Comparison of ENCODE assay signal across 13 mouse cellular contexts in the genomic region with DNA sequence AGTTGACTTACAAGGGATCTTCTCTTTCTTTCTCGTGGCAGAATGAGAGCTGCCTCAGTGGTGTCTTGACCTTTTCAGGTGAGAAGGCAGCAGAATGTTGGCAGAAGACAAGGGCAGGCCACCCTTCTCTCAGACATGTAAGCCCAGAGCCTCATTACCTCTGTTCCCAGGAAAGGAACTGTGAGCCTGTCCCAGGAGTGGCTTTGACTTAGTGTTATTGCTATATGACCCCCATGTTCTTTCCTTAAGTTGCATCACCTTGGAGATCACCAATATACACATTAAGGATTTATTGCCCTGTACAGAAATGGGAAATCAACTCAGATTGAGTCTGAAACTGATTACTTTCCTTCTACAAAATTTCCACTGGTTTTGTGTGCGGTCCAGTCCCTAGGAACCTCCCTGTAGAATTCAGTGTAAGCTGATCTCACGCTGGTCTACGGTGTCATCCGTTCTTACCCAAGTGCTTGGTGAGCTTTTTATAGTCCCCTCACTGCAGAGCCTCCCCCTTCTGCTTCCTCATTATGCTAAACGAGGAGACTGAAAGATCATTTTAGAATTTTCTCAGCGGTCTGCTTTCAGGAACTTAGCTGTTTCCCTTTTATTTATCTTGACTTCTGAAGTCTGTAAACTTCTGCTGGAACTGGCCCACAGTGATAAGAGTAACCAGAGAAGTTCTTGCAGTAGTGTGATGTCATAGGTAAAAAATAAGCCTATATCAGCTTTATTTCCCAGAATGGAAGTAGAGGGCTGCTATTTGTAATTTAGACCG.
DNase-seq lines count a peak whose midpoint lies in the region; ATAC-seq and TF ChIP-seq lines count a peak whose summit lies in the region.
"Had no signal": no experiment of that assay in that cellular context is flagged by ENCODE, and none has a peak within 500 bp of the region (broad histone marks: within the 10 kb centered on the region; RNA-seq: fewer than 3 reads in every experiment).

No protein-coding gene starts in this region.

- peaks cover 2% of the 10 kb centered on the region; the same call in 1 of the 2 replicates for H3K4me1 ChIP-seq in liver, adult 2 months (ENCODE audit: control insufficient read depth, insufficient read depth, low read length)
- H3K4me1 ChIP-seq in heart, postnatal 0 days (ENCODE audit: control insufficient read depth, insufficient read depth), result peaks cover 23% of the 10 kb centered on the region
- no peaks in the 10 kb centered on the region for H3K4me1 ChIP-seq in midbrain, embryonic 13.5 days (replicated peaks)

- H3K9me3 ChIP-seq in heart, postnatal 0 days (replicated peaks; ENCODE audit: control insufficient read depth, low read length), result no peaks in the 10 kb centered on the region
- no peaks in the 10 kb centered on the region for H3K9me3 ChIP-seq in midbrain, embryonic 13.5 days
- H3K9me3 ChIP-seq: forebrain, embryonic 12.5 days had no signal

- no peak overlapping the region for H3K27ac ChIP-seq in liver, adult 2 months (replicated peaks; ENCODE audit: insufficient read depth, low read depth, low read length)
- peak overlapping the region; percentile 76 for H3K27ac ChIP-seq in heart, postnatal 0 days (ENCODE audit: low read depth)
- H3K27ac ChIP-seq in midbrain, embryonic 13.5 days, result no peak overlapping the region
- H3K27ac ChIP-seq: forebrain, embryonic 12.5 days had no signal

- WGBS in liver, adult 2 months, result 73% methylated on average over 8 of the region's 8 CpGs
- WGBS in heart, postnatal 0 days, result 7% methylated on average over 8 of the region's 8 CpGs
- 74% methylated on average over 8 of the region's 8 CpGs for WGBS in midbrain, embryonic 13.5 days

- no peaks in the 10 kb centered on the region for H3K27me3 ChIP-seq in liver, adult 2 months (ENCODE audit: control insufficient read depth, insufficient read depth, low read length)
- no peaks in the 10 kb centered on the region for H3K27me3 ChIP-seq in heart, postnatal 0 days (ENCODE audit: control insufficient read depth, insufficient read depth, low read length)
- H3K27me3 ChIP-seq in midbrain, embryonic 13.5 days, result no peaks in the 10 kb centered on the region
- H3K27me3 ChIP-seq: forebrain, embryonic 12.5 days had no signal

- no peaks in the 10 kb centered on the region for H3K36me3 ChIP-seq in liver, adult 2 months (ENCODE audit: control insufficient read depth, insufficient read depth, low read length)
- no peaks in the 10 kb centered on the region for H3K36me3 ChIP-seq in heart, postnatal 0 days (replicated peaks; ENCODE audit: control insufficient read depth, insufficient read depth, low read length)
- no peaks in the 10 kb centered on the region for H3K36me3 ChIP-seq in midbrain, embryonic 13.5 days
- H3K36me3 ChIP-seq: forebrain, embryonic 12.5 days had no signal

- no peak overlapping the region for H3K9ac ChIP-seq in liver, adult 2 months (ENCODE audit: low read depth, low read length)
- no peak overlapping the region; the same call in 1 of the 2 replicates for H3K9ac ChIP-seq in heart, postnatal 0 days (replicated peaks; ENCODE audit: low read depth, low read length)
- no peak overlapping the region for H3K9ac ChIP-seq in midbrain, embryonic 13.5 days (replicated peaks)
- H3K9ac ChIP-seq: forebrain, embryonic 12.5 days had no signal

- no peak for TF ChIP-seq EP300 in heart, postnatal 0 days (IDR thresholded peaks at IDR 0.05; ENCODE audit: low read depth)

- H3K4me3 ChIP-seq in liver, adult 2 months (ENCODE audit: insufficient read depth, low read depth, low read length), result no peak overlapping the region
- H3K4me3 ChIP-seq in heart, postnatal 0 days (ENCODE audit: low read depth, low read length), result peak overlapping the region; percentile 5; the same call in 1 of the 2 replicates
- H3K4me3 ChIP-seq in midbrain, embryonic 13.5 days (replicated peaks), result no peak overlapping the region
- H3K4me3 ChIP-seq: forebrain, embryonic 12.5 days had no signal

- ATAC-seq in frontal cortex, adult (ENCODE audit: low TSS enrichment), result peak; percentile 90
- ATAC-seq in heart, postnatal 0 days (ENCODE audit: insufficient read depth, low read depth), result peak; percentile 90
- peak; percentile 77 for ATAC-seq in monocyte, adult 5-6 weeks (replicated peaks; ENCODE audit: insufficient number of reproducible peaks, low FRiP score, low TSS enrichment, poor library complexity, severe bottlenecking)
- ATAC-seq in midbrain, embryonic 13.5 days, result no peak

- peaks cover under 1% of the 10 kb centered on the region; the same call in 1 of the 2 replicates for H3K79me2 ChIP-seq in liver, adult 2 months (ENCODE audit: control insufficient read depth, insufficient read depth, low read length)

- peak overlapping the region; percentile 39 for H3K4me2 ChIP-seq in heart, postnatal 0 days (ENCODE audit: low read depth, low read length)
- H3K4me2 ChIP-seq in midbrain, embryonic 13.5 days (replicated peaks), result no peak overlapping the region
- H3K4me2 ChIP-seq: forebrain, embryonic 12.5 days had no signal

- no peak for TF ChIP-seq CTCF in liver, adult 2 months (IDR thresholded peaks at IDR 0.05; ENCODE audit: low read depth, low read length)
- TF ChIP-seq CTCF in heart, postnatal 0 days (IDR thresholded peaks at IDR 0.05; ENCODE audit: low read depth), result no peak

- TF ChIP-seq POLR2A in liver, adult 2 months (IDR thresholded peaks at IDR 0.05; ENCODE audit: extremely low read depth, insufficient read depth, low read length), result no peak

- no peak for DNase-seq in frontal cortex, postnatal 14 days (ENCODE audit: low spot score in 2 of 2)
- peak; percentile 31 for DNase-seq in liver, adult 2 months (ENCODE audit: extremely low read depth, low read depth, low spot score)
- no peak for DNase-seq in liver
- DNase-seq in heart, postnatal 0 days (ENCODE audit: low spot score), result peak; percentile 84
- no peak for DNase-seq in adrenal gland, postnatal 25 days
- DNase-seq: cerebellum, adult 9-11 months; kidney, adult 11 months; retina, postnatal 1 day; thymus, postnatal 4 days had no signal

Comparison
In these comparisons a context has a peak if more than half of its experiments do, and no peak if none do; other contexts are left out.
1. DNase-seq: peak in liver, adult 2 months (single experiment) and heart, postnatal 0 days (single experiment); none in frontal cortex, postnatal 14 days (0 of 2), liver (single experiment) and adrenal gland, postnatal 25 days (single experiment).